Mouse (Mus musculus): ENCODE data around the gene Bcas3.

The Bcas3 gene

DNA sequence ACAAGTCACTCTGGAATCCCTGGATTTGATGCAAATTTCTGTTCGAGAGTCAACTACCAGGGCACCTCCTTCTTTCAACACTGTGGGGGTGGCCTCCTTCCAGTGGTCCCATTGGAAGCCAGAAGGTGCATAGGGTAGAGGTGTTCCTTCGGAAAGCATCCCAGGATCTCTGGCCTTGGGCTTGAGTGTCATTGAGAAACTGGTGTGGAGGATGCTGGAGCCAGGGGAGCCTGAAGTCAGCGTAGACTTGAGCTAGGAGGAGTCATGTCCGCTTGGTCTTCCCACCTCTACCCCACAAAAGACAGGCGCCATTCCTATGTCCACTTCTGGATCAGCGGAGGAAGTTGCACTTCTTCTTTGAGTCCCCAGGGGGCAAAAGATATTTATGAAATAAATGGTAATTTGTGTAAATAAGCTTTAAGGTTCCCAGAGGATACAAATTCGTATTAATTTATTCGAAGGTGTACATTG is 488.3 kb downstream of the Bcas3 start:
- DNase-seq (ENCODE audit: low read depth, low spot score) = no peak

DNA sequence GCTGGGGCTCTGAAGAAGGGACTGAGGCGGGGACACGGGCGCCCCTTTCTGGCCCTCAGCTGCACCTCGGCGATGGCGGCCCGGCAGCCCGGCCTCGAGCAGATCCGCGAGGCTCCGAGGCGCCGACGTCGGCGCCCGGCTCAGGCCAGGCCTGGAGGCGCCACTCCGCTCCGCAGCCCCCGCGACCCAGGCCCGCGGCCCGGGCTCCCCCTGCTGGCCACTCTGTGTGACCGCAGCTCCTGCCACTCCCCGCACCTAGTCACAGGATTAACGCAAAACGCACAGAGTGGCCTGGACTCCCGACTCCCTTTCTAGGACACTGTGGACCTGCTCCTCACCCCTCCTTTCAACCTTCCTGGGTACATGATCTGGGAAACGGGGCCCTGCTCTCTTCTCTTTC is 489.0 kb downstream of the Bcas3 start:
- no peak for DNase-seq (ENCODE audit: low read depth, low spot score)

DNA sequence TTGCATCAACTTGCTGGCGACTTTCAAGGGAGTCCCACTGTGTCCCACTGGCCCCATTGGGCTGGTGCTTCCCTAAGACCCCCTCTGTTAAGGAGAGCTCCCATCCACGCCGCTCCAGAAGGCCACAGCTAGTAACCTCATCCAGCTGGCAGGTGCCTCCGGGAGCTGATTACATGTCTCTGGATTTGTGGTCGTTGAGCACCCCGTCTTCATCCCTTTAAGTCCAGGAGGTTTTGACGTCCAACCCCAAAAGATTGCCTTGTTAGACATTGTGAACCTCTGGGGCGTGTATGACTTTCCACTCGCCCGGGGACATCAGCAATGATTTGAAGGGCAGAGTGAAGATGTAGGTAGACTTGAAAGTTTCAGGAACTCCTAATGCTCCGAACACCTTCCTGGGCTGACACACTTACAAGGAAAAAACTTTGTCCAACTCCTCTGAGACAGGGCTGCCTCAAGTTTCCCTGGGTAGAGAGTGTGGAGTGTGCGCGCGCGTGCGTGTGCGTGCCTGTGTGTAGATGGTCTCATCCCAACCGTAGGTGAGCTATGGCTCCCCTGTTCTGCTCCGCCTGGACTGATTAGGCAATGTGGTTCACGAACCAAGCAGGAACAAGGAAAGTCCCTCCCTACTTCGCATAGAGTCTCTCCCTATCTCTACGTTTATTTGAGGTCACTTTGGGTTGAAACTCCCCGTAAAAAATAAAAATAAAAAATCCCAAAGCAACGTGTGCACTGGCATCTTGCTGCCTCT is 489.8 kb downstream of the Bcas3 start:
- no peak for DNase-seq (ENCODE audit: low read depth, low spot score)

DNA sequence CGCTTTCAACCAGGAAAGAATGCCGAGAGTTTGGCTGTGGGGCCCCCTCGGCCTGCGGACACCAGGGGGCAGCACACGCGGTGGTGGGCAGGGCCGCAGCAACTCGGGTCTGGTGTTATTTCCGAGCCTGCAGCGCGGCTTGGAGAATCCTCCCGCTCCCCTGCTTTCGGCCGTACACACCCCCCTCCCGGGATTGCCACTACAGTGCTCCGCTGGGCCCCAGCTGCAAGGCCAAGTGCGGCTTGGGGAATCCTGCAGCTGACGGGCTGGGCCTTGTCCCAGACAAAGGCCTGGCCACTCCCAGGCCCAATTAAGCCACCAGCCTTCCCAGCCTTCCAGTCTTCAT is 490.4 kb downstream of the Bcas3 start:
- peak; percentile 68 for DNase-seq (ENCODE audit: low read depth, low spot score)

DNA sequence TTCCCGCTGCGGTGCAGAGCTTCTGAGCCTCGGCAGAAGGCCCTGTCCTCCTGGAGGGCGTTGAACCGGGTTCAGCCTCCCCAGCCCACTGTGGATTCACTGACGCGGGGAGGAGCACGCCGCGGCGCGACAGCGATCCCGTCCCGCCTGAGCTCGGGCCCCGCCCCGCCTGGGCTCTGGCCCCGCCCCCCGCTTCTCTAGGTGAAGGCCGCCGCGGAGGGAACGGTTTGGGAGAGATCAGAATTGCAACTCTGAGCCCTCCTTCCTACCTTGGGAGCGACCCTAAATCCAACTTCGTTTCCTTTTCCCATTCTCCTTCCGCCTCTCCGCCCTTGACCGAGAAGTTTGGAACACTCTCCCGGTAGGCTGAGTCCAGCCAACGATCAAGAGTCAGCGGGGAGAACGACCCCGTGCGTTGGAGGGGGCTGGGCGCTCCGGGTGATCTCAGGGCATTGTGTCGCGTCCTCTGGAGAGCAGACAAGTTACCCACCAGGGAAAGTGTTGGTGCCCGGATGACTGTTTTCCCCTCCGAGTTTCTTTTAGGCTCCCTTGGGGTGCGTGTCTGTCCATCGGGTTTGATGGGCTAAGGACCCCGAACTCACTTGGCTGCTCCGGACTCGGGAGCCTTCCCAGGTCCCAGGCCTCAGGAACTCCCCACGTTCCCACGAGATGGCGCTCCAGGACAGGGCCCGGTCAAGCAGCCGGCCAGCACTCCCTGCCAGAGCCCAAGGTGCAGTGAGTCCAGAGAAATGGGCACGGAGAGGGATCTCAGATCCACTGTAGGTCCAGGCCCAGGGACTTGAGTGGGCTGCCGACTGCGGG is 491.4 kb downstream of the Bcas3 start:
- peak; percentile 68 for DNase-seq (ENCODE audit: low read depth, low spot score)

DNA sequence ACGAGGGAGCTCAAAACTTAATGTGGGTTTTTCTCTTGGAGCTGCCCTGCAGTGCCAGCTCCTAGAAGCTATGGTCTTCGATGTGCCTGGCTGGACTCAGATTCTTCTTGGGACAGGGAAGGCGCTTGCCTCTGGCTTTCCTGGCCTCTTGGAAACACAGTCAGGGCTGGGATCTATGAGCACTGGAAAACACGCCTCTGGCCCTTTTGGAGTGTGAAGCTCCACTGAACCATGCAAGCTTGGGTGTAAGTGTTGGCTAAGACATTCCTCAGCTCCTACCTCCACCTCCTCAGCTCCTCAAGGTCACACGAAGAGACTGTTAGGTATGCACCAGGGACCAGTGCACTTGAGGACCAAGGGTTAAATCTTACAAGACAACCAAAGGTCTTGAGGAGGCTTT is 492.0 kb downstream of the Bcas3 start:
- DNase-seq (ENCODE audit: low read depth, low spot score) = no peak

DNA sequence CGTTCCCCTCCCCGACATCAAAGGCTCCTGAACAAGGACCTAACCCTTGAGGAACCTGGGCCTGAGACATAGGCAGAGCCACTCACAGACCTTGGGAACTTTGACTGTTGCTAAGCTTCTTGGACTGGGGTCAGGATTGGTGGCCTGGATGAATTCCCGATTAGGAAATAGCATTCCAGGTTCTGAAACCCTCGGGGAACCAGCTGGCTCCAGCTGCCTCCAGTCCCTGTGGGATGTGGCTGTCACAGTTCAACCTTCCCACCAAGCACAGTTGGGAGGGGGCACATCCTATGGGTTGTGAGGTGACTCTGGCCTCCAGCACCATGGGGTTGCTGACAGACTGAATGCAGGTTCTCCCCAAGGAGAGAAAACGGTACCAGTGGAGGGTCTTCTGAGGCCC is 493.0 kb downstream of the Bcas3 start:
- no peak for DNase-seq (ENCODE audit: low read depth, low spot score)

DNA sequence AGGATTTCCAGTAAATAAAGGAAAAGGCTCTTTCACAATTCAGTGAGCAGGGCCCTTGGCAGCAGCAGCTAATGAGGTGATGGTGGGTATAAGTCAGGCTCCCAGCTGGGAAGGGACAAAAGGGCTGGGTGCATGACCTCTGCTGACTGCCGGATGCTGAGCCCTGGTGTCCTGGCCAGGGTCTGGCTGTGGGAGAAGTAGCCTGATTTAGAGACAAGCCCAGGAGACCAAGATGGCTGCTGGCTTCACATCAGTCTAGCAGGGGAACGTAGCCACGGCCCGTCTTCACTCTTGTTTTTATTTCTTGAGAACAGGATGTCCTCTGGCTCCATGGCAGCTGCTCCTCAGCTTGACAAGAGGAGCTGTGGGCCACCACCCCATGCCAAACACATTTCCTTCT is 493.5 kb downstream of the Bcas3 start:
- DNase-seq (ENCODE audit: low read depth, low spot score) = peak; percentile 74

DNA sequence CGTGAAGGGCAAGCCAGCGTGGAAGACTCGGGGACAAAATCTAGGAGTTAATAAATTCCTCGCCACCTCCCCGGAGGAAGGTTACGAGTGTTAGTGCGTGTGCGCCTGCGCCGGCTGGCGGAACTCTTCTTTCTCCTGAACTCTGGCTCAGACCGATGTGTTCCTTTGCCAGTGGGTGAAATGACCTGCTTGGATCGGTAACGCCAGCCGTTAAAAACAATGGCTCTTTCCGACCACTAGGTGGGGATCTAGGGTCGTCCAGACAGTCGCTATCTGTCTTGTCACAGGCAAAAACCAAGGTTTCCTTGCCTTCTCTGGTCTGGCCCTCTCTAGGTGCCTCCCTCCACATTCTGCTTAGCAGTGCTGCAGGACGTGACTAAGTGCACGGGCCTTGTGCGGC is 496.1 kb downstream of the Bcas3 start:
- peak; percentile 89 for DNase-seq (ENCODE audit: low read depth, low spot score)

DNA sequence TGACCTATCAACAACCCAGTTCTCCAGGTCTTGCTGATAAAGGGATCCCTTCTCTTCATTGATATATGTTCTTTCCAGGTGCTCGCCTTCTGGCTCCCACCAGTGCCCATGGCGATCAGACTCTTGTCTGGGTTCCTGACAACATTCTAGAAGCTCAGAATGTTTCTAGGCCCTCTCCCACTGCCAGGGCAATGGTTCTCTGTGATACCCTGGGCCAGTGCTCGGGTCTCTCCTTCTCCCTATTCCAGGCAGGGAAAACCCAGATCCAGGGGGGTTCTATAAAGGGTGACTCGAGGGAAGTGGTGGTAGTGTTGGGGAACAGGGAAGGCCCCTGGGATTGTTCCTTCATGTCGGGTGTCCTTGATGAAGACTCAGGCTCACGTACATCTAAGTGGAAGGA is 497.3 kb downstream of the Bcas3 start, which contains the start of gene Gm11444:
TSS of gene Gm11444 (minus strand) at position 101 of the 400 bp plus-strand sequence.
- no peak for DNase-seq (ENCODE audit: low read depth, low spot score)

DNA sequence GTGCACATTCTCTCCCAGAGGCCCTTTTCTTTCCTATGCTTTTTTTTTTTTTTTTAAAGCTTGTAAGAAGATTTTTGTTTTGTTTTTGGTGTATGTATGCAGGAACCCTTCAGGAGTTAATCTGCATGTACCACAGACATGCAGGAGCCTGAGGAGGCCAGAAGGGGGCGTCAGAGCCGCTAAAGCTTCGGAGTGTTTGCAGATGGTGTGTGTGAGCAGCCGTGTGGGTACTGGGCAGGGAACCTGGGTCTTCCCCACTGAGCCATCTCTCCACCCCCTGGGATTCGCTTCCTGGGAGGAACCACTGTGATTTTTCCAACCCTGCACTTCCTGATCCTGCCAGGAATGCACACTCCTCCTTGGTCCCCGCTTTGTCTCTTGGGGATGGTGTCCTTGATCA is 497.8 kb downstream of the Bcas3 start:
- no peak for DNase-seq (ENCODE audit: low read depth, low spot score)

DNA sequence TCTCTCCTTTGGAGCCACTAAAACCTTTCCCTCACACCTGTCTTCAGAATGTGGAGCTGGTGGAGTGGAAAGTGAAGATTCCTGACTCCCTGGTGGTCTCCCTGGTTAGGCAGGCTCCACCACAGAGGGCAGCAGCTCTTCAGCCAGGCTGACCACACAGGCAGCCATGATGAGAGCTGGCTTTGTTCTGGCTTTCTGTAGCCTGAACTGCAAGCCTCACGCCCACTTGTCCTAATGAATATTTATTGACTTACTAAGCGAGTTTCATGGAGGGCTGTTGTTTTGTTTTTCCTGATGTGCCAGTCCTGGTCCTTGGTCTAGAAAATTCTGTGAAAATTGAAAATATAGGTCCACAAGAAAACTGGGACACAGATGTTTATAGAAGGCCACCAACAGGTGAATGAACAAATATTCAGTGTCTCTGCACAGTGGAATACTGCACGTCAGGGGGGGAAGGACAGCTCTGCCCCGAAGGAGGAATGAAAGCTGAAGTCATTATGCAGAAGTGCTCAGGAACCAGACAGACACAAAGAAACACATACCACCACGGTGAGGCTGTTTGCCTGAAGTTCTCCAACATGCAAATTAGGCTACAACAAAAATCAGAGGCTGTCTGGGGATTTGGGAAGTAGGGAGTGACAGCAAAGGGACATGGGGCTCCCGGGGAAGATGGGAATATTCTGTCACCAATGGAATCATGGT is 505.2 kb downstream of the Bcas3 start:
- no peak for DNase-seq (ENCODE audit: low read depth, low spot score)

DNA sequence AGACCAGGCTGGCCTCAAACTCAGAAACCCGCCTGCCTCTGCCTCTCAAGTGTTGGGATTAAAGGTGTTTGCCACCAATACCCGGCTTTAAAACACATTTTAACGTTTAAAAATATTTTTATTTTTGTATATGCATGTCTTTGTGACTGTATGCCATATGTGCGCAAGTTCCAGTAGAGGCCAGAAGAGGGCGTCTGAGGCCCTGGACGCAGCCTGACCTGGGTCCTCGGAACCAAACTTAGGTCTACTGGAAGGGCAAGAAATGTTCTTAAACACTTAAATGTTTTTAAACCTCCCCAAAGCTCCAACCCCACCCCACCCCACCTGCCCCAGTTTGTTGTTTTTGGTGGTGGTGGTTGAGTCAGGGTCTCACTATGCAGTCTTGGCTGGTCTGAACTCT is 511.4 kb downstream of the Bcas3 start:
- no peak for DNase-seq (ENCODE audit: low read depth, low spot score)

Measured in skeletal muscle tissue, adult 2 months (tissue).